Mouse (Mus musculus): Measurements from ENCODE around the gene Unc45a. TPM values are rescaled to one million over a fixed set of nuclear protein-coding genes. Genes with fewer than 3 reads are reported as not detected.
A peak's percentile ranks its signal among the peaks of the same experiment; 100 is the strongest.
"Not testable (repeated sequence)": the region's sequence is repeated elsewhere in the genome, so short reads cannot be mapped to it uniquely, and the experiment has no call there.

Gene Unc45a
- polyA plus RNA-seq, 1 experiment from 2014 or later: 55.6 TPM

DNA sequence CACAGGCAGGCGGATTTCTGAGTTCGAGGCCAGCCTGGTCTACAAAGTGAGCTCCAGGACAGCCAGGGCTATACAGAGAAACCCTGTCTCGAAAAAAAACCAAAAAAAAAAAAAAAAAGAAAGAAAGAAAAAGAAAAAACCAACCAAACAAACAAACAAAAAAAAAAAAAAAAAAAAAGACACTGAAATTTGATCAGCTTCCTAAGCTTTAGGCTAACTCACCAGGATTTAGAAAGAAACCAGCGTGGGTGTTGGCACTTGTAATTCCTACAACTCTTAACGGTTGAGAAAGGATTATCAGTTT is 16.0 kb downstream of the Unc45a start:
- not testable (repeated sequence) for H3K9me3 ChIP-seq (replicated peaks); H3K27me3 ChIP-seq; H3K9ac ChIP-seq; ATAC-seq (ENCODE audit: insufficient number of reproducible peaks, low FRiP score, low TSS enrichment, low read depth)
- Histone ChIP-seq H3K4me1 (peaks cover 24% of the 10 kb centered on the region), H3K4me2 (replicated peaks) (peak overlapping the region; percentile 75), H3K27ac (replicated peaks) (peak overlapping the region; percentile 93), H3K4me3 (replicated peaks) (peak overlapping the region; percentile 76; the same call in 1 of the 2 replicates), H3K36me3 (peaks cover 56% of the 10 kb centered on the region)
- 28% methylated on average over 5 of the region's 5 CpGs for WGBS

DNA sequence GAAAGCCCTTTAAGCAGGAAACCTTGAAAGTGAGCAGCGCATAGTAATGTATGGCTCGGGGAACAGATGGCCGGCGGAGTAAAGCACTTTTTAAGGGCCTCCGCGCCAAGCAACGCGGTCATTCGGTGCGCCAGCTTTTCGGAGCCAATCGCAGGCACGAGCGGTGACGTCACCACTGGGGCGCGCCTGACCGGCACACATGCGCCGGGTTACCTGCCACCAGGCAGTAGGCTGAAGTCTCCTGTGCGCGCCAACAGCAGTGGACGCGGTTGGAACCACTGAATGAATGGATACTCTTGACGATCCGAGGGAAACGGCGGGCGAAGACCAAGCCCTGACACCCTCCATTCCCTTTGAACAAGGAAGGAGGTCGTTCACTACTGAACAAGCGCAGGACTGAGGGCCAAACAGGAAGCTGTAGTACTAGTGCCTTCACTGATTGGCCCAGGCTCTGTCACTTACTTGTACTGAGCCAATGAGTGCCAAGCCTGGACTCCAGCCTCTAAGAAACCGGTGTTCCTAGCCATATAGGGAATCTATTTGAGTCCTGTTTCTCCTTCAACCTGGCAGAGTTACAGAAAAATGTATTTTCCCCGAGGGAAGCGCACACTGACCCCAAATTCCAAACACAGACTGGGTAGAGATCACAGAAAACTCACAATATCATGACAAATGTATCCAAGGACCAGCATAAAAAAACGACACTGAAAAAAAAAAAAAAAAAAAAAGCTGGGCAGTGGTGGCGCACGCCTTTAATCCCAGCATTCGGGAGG is 16.6 kb downstream of the Unc45a start, which contains the start of gene Rccd1:
Gene Rccd1, minus strand, starts transcription at position 412 of the 773 bp plus-strand sequence.
- H3K27me3 ChIP-seq: no peaks in the 10 kb centered on the region
- H3K9me3 ChIP-seq (replicated peaks): no peaks in the 10 kb centered on the region
- peak within 1 kb of the TSS; percentile 76 for H3K4me3 ChIP-seq (replicated peaks)
- ATAC-seq (ENCODE audit: insufficient number of reproducible peaks, low FRiP score, low TSS enrichment, low read depth): peak; percentile 99
- H3K27ac ChIP-seq (replicated peaks): peak within 1 kb of the TSS; percentile 93
- H3K9ac ChIP-seq: peak within 1 kb of the TSS; percentile 51
- H3K4me2 ChIP-seq (replicated peaks): peak within 1 kb of the TSS; percentile 75
- 2% methylated on average over 38 of the region's 38 CpGs for WGBS
- H3K4me1 ChIP-seq: peaks cover 24% of the 10 kb centered on the region
- peaks cover 53% of the 10 kb centered on the region for H3K36me3 ChIP-seq

DNA sequence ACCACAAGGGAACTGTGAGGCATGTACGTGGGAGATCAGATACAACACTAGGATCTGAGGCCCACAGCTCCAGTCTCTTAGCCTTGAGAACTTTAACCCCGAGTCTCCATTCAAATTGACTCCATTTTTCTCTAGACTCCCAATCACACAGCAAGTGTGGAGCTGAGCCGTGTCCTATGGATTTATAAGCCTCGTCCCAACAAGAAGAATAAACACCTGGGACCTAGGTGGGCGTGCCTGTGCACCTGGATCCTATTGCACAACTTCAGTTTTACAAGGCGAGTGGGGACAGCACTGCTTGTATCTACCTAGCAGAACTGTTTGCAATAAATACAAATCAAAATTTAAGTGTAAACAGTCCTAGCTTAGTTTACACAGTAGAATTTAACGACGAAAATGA is 17.5 kb downstream of the Unc45a start:
- Histone ChIP-seq H3K27me3 (no peaks in the 10 kb centered on the region), H3K9me3 (replicated peaks) (no peaks in the 10 kb centered on the region), H3K27ac (replicated peaks) (peak overlapping the region; percentile 93; the same call in 1 of the 2 replicates), H3K4me2 (replicated peaks) (peak overlapping the region; percentile 75), H3K9ac (peak overlapping the region; percentile 51), H3K4me3 (replicated peaks) (peak overlapping the region; percentile 76), H3K4me1 (peaks cover 24% of the 10 kb centered on the region), H3K36me3 (peaks cover 44% of the 10 kb centered on the region)
- no peak for ATAC-seq (ENCODE audit: insufficient number of reproducible peaks, low FRiP score, low TSS enrichment, low read depth)
- 16% methylated on average over 8 of the region's 8 CpGs for WGBS

DNA sequence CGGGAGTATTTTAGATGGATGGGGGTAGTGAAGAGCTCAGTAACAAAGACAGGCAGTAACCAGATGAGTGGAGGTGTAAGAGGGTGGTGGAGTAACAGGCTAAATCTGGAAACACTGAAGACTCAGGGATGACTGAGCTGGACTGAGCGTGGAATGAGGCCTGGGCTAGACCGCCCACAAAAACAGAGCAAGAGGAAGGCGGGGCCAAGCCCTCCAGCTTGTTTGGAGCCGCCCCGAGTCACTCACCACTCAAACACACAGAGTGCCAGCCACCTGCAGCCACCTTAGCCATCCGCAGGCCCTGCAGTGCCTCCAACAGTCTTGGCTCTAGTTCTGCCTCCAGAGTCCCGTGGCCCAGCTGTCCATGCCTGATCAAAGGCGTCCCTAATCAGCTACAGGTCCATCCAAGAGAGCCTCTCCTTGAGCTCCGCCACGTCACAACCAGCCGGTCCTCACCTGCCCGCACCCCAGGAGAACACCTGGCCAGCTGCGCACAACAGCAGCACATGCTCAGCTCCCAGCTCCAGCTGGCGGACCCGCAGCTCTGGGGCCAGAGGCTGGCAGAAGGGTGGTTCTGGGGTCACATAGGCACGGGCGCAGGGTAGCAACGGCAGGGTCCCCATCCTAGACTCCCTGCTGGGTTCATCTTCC is 20.8 kb downstream of the Unc45a start:
- Histone ChIP-seq H3K9me3 (replicated peaks) (no peaks in the 10 kb centered on the region), H3K9ac (no peak overlapping the region), H3K4me2 (replicated peaks) (no peak overlapping the region), H3K36me3 (peaks cover 34% of the 10 kb centered on the region), H3K4me3 (replicated peaks) (no peak overlapping the region), H3K4me1 (peaks cover 17% of the 10 kb centered on the region), H3K27ac (replicated peaks) (no peak overlapping the region), H3K27me3 (no peaks in the 10 kb centered on the region)
- no peak for ATAC-seq (ENCODE audit: insufficient number of reproducible peaks, low FRiP score, low TSS enrichment, low read depth)
- WGBS: 74% methylated on average over 19 of the region's 19 CpGs

DNA sequence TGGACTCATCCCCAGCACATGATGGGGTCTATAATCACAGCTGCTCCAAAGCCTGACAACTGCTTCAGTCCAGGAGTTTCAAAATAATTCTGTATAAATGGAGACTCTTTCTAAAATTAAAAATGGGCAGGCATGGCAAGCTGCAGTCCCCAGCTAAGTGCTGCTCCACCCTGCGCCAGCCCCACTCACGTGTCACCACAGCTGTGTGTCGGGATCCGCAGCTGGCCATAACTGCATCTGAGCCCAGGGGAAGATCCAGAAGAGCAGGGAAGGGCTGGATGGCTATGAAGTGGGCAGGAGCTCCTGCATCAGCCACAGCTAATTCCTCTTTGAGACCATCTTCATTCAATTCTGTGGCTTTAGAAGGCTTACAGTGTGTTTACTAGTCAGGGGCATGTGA is 22.1 kb downstream of the Unc45a start:
- no peak for ATAC-seq (ENCODE audit: insufficient number of reproducible peaks, low FRiP score, low TSS enrichment, low read depth)
- Histone ChIP-seq H3K4me2 (replicated peaks) (no peak overlapping the region), H3K27ac (replicated peaks) (peak overlapping the region; percentile 44), H3K36me3 (peaks cover 45% of the 10 kb centered on the region), H3K9me3 (replicated peaks) (no peaks in the 10 kb centered on the region), H3K4me1 (peaks cover 16% of the 10 kb centered on the region), H3K4me3 (replicated peaks) (no peak overlapping the region), H3K9ac (no peak overlapping the region), H3K27me3 (no peaks in the 10 kb centered on the region)
- 71% methylated on average over 4 of the region's 4 CpGs for WGBS

DNA sequence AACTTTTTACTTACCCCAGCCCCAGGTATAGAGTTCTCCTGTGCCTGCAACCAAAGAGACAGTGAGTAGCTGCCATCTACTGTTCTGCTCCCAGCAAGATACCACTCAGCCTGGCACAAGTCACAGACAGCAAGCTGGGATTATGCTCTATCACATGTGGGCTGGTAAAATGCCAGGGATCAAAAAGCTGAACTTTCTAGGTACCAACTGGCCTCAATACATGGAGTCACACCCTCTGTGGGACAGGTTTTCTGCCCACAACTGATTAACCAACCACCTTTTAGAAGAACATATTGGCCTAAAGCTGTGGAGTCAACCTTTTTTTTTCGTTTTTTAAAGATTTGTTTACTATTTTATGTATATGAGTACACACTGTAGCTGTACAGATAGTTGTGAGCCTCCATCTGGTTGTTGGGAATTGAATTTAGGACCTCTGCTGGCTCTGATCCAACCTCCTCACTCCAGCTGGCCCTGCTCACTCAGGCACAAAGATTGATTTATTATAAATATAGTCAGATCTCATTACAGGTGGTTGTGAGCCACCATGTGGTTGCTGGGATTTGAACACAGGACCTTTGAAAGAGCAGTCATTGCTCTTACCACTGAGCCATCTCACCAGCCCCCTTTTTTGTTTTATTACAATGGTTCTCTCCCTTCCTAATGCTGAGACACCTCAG is 23.2 kb downstream of the Unc45a start:
- H3K4me1 ChIP-seq: peaks cover 5% of the 10 kb centered on the region; the same call in 1 of the 2 replicates
- H3K9ac ChIP-seq: no peak overlapping the region
- WGBS: 78% methylated on average over 1 of the region's 1 CpGs
- H3K4me2 ChIP-seq (replicated peaks): no peak overlapping the region
- no peak overlapping the region for H3K27ac ChIP-seq (replicated peaks)
- peaks cover 56% of the 10 kb centered on the region for H3K36me3 ChIP-seq
- no peaks in the 10 kb centered on the region for H3K27me3 ChIP-seq
- no peaks in the 10 kb centered on the region for H3K9me3 ChIP-seq (replicated peaks)
- no peak overlapping the region for H3K4me3 ChIP-seq (replicated peaks)
- ATAC-seq (ENCODE audit: insufficient number of reproducible peaks, low FRiP score, low TSS enrichment, low read depth): no peak

DNA sequence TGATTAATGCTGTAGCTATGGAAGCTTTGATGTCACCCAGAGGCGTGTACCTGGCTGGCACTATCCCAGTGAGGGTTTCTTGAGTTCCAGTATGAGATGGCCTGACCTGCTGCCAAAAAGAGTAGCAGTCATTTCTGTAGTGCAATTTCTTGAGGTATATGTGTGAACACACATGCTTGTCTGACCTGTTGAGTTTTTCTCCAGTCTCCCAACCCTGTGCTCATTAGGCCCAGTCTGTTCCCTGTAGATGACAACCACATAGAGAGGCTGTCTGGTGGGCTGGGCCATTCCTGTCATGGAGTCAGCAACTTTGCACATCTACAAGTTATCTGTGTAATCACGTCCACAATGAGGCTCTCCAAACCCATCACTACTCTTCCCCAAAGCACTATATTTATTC is 25.1 kb downstream of the Unc45a start:
- Histone ChIP-seq H3K27me3 (no peaks in the 10 kb centered on the region), H3K4me1 (no peaks in the 10 kb centered on the region), H3K27ac (replicated peaks) (no peak overlapping the region), H3K9me3 (replicated peaks) (no peaks in the 10 kb centered on the region), H3K9ac (no peak overlapping the region), H3K4me3 (replicated peaks) (no peak overlapping the region), H3K4me2 (replicated peaks) (no peak overlapping the region), H3K36me3 (peaks cover 72% of the 10 kb centered on the region)
- WGBS: 75% methylated on average over 2 of the region's 2 CpGs
- ATAC-seq (ENCODE audit: insufficient number of reproducible peaks, low FRiP score, low TSS enrichment, low read depth): no peak

DNA sequence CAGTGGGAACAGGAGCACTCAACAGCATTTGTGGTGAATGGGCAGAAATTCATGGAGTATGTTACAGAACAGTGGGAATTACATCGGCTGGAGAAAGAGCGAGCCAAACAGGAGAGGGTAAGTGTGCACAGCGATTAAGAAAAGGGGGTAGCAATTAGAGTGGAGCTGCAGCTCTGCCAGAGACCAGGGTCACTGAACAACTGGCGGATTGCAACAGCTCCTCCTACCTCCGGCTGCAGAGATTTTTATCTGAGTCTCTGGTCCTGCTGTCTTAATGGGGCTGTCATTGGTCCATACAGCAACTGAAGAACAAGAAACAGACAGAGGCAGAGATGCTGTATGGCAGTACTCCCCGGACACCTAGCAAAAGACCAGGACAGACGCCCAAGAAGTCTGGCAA is 30.0 kb downstream of the Unc45a start:
- whole genome bisulfite sequencing: 77% methylated on average over 7 of the region's 7 CpGs
- no peak for ATAC-seq (ENCODE audit: insufficient number of reproducible peaks, low FRiP score, low TSS enrichment, low read depth)
- Histone ChIP-seq H3K4me1 (no peaks in the 10 kb centered on the region), H3K27me3 (no peaks in the 10 kb centered on the region), H3K4me2 (replicated peaks) (no peak overlapping the region), H3K9me3 (replicated peaks) (no peaks in the 10 kb centered on the region), H3K27ac (replicated peaks) (no peak overlapping the region), H3K4me3 (replicated peaks) (no peak overlapping the region), H3K36me3 (peaks cover 88% of the 10 kb centered on the region), H3K9ac (no peak overlapping the region)

DNA sequence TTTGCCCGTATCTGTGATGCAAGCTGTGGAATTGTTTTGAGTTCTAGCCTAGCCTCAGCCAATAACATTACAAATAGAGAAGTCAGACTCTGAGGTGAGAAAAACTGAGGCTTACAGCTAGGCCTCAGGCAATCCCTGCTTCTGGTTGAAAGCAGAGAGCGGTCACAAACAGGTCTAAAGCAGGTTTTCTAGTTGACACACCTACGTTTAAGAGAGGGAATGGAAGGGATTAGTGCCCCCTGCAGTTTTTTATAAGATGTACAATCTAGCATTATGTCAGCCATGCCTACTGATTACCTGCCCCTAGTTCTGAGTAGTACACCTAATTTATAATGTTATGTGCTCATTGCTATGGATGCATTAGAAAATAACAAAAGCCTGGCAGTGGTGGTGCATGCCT is 33.0 kb downstream of the Unc45a start:
- Histone ChIP-seq H3K4me2 (replicated peaks) (no peak overlapping the region), H3K4me3 (replicated peaks) (no peak overlapping the region), H3K36me3 (peaks cover 86% of the 10 kb centered on the region), H3K27ac (replicated peaks) (no peak overlapping the region), H3K9me3 (replicated peaks) (no peaks in the 10 kb centered on the region), H3K9ac (no peak overlapping the region), H3K27me3 (no peaks in the 10 kb centered on the region), H3K4me1 (no peaks in the 10 kb centered on the region)
- 72% methylated on average over 3 of the region's 3 CpGs for WGBS
- ATAC-seq (ENCODE audit: insufficient number of reproducible peaks, low FRiP score, low TSS enrichment, low read depth): no peak

DNA sequence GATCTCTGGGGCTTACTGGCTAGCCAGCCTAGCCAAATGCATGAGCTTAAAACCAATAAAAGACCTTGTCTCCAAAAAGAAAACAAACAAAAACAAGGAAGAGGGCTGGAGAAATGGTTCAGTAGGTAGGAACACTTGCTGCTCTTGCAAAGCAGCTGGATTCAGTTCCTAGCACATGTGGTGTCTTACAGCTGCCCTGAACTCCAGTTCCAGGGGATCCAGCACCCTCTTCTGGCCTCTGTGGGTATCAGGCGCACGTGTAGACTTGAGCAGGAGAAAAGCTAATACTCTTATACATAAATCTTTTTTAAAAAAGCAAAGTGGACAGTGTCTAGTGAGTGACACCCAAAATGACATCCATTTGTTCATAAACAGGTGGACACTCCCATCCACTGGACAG is 39.3 kb downstream of the Unc45a start:
- 86% methylated on average over 2 of the region's 2 CpGs for WGBS
- H3K36me3 ChIP-seq: peaks cover 54% of the 10 kb centered on the region
- peaks cover 8% of the 10 kb centered on the region for H3K4me1 ChIP-seq
- no peak for ATAC-seq (ENCODE audit: insufficient number of reproducible peaks, low FRiP score, low TSS enrichment, low read depth)
- H3K9ac ChIP-seq: no peak overlapping the region
- H3K27me3 ChIP-seq: no peaks in the 10 kb centered on the region
- H3K9me3 ChIP-seq (replicated peaks): no peaks in the 10 kb centered on the region
- no peak overlapping the region for H3K4me2 ChIP-seq (replicated peaks)
- H3K27ac ChIP-seq (replicated peaks): no peak overlapping the region
- H3K4me3 ChIP-seq (replicated peaks): no peak overlapping the region

DNA sequence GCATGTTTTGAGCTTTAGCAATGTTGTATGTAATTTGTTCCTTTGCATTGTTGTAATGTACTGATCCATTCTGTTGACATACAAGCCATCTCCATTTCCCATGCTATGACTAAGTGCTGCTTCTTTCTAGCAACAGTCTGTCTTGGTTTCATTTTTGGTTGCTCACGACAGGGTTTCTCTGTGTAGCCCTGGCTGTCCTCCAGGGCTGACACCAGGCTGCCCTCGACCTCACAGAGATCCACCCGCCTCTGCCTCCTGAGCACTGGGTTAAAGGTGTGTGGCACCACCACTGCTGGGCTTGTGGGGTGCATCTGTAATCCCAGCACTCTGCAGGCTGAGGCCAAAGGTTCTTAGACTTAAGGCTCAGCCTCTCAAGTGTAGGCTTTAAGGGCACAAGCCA is 41.2 kb downstream of the Unc45a start:
- H3K36me3 ChIP-seq: peaks cover 35% of the 10 kb centered on the region

More for the DNA sequence above, 41.2 kb downstream of the Unc45a start:
- no peak overlapping the region for H3K4me3 ChIP-seq (replicated peaks)
- no peaks in the 10 kb centered on the region for H3K9me3 ChIP-seq (replicated peaks)
- no peaks in the 10 kb centered on the region for H3K27me3 ChIP-seq
- 91% methylated on average over 3 of the region's 3 CpGs for WGBS
- no peak for ATAC-seq (ENCODE audit: insufficient number of reproducible peaks, low FRiP score, low TSS enrichment, low read depth)
- no peak overlapping the region for H3K4me2 ChIP-seq (replicated peaks)
- peaks cover 18% of the 10 kb centered on the region for H3K4me1 ChIP-seq
- no peak overlapping the region for H3K27ac ChIP-seq (replicated peaks)
- H3K9ac ChIP-seq: no peak overlapping the region
